Mouse (Mus musculus) kidney, postnatal 25 days (tissue): ENCODE measurements around the gene Frmd8.

Source experiments
- DNase-seq, 2 experiments: peaks; one replicate each; pipeline ENCODE4 v3.0.0; 2021; ENCODE audit warnings: mixed read lengths in 2 of 2

The Frmd8 gene

DNA sequence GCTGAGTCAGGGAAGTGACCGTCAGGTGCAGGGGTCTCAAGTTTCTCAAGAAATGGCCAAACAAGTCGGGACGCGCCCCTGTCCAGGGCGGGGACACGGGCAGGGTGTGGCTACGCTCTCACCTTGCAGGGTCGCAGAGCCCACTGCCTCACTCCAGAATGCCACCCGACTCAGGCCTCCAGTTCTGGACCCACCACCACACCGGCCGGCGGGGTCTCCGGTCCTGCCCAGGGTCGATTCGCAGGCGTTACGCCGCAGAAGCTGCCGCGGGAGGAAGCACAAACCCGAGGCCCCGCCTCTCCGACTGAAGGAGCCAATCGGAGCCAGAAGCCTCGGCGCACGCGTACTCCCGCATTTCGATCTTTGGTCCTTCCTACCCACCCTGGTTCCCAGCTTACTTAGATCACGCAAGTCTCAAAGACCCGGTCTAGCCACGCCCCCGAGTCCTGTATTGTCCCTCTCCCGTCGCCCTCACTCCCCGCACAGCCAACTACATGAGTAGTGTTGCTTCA, at the start of gene Frmd8:
Frmd8 (minus strand) TSS at position 306 of the 512 bp plus-strand sequence.
- DNase-seq: peak; percentile 97 to 98

DNA sequence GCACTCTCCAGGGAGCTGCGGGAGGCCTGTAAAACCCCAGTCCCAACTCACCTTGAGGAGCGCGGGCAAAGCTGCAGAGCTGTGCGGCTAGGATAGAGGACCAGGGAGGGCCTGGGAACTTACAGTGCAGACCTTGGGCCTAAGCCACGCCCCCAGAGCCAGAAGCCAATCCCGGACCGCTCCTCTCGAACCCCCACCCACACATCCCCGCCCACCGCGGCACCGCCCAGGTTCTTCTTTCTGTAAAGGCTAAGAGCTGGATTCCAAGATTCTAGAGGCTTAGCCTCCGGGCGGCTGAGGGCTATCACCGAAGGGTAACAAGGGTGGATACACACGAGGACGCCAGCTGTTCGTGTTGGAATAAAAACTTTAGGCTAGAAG, 49.6 kb upstream of the Frmd8 start, which contains the start of gene Cdc42ep2:
Cdc42ep2 (minus strand) TSS at position 104 of the 381 bp plus-strand sequence.
- DNase-seq: peak; percentile 99

DNA sequence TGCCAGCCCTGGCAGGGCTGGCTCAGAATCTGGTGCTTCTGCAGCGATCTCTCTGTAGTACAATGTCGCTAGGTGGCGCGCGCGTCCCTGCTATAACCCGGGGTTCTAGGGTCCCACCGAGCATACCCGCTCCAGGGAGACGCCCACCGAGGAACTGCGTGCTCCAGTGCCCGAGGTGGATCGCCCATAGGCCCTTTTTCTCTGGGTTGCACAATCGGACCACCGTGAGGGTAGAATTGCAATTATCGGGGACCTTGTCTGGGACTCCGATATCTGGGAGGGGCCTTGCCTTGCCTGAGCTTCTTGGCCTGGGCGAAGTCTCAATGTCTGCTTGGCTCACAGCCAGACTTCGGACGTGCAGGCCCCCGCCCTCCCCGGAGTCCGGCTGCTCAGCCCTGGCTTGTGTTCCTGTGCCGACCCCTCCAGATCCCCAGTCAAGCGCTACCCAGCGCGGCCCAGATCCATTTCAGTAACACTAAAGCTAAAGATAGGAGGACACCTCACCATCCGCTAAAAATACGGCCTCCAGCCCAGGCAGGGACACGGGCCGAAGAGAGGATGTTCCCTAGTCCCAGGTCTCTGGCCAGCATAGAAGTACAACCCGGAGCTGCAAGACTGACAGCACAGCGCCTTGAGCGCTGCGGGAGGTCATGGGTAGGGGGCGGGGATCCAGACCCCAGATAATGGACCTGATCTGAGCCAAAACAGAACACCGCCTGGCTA, 49.1 kb upstream of the Frmd8 start:
- peak; percentile 94 to 99 for DNase-seq

DNA sequence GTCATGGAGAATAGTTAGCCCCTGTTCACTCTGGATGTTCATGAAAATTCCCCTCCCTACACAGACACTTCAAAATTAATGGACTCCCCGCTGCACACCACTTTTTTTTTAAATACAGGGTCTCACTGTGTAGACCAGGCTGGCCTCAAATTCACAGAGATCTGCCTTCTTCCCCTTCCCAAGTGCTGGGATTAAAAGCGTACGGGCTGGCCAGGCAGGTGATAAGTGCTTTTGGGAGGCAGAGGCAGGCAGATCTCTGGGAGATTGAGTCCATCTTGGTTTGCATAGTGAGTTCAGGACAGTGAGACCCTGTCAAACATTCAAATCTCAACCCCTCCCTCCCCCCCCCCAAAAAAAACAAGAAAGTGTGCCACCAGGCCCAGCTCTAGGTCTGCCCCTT, 47.9 kb upstream of the Frmd8 start:
- DNase-seq: no peak

DNA sequence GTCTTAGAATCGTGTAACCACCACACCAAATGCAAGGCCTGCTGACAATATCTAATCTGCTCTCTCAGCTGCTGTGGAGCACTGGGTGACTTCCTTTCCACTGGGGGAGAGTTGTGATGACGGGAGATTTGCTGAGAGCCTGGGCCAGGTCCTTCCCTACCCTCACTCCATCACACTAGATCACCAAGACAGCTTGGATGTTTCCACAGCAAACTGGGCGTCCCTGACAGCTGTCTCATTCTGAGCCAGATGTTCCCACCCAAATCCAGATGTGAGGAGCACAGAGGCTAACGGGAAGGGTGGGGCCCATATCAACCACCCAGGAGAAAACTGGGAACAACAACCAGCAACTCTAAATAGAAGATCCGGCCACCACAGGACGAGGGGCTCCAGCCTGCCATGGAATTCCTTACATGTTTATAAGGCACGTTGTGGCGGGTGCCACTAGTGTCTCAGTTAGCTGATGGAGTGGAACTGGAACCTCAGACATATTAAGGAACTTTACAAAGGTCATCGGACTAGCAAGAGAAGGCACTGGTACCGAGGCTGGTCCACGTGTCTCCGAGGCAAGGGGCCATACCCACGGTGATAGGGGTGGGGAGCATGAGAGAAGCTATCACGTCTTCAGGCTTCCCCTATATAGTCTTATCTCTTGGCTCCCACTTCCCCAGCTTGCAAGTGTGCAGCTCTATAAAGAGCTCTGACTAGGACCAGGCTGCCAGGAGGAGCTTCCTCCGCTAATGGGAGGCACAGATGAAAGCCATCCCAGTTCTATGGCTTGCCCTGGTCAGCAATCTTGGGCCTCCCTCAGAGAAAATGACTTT, 47.3 kb upstream of the Frmd8 start:
- peak in 1 of 2 experiments; percentile 66 for DNase-seq

DNA sequence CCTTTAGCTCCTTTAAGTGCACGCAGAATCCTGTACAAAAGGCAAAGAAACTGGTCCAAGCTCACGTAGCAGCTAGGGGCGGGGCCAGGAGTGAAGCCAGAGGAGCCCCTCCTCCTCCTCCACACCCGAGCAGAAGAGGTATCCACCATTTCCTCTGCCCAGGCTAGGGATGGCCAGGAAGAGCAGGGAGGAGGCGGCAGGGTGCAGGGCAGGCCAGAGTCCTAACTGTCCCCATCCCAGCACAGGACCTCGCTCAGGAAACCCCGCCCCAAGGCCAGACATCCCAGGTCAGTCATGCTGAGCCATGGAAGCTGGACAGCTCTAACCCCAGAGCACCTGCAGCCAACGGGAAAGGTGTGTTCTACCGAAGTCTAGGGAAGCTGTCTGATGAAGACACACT, 46.6 kb upstream of the Frmd8 start:
- DNase-seq: peak; percentile 55 to 82

DNA sequence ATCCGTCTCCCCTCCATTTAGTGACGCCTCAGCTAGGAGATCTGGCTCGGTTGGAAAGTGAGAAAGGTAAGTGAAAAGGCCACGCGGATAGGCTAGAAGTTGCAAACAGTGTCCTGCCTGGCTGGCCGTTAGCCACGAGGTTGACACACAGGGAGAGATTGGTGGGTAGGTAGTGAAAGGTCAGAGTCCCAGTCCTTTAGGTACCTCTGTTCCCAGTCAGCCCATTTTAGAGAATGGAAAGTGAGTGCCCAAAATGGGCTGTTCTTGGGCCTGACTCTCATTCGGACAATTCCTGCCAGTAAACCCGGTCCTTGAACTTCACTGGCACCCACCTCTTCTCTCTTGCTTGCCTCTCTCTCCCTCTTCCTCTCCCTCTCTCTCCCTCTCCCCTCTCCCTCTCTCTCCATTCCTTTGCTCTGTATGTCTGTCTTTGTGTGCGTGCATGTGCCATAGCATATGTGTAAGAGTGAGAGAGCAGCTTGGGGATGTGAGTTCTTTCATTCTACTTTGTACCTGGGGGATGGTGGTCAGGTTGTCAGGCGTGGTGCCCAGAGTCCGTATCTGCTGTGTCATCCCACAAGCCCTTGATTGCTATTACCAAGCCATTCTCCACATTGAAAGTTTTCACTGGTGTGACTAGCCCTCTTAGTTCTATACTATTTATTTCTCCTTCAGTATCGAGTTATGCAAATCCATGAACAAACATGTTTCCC, 38.1 kb upstream of the Frmd8 start, which contains the start of gene Dpf2:
Dpf2 (minus strand) TSS at position 4 of the 713 bp plus-strand sequence.
- DNase-seq: peak in 1 of 2 experiments; percentile 53

DNA sequence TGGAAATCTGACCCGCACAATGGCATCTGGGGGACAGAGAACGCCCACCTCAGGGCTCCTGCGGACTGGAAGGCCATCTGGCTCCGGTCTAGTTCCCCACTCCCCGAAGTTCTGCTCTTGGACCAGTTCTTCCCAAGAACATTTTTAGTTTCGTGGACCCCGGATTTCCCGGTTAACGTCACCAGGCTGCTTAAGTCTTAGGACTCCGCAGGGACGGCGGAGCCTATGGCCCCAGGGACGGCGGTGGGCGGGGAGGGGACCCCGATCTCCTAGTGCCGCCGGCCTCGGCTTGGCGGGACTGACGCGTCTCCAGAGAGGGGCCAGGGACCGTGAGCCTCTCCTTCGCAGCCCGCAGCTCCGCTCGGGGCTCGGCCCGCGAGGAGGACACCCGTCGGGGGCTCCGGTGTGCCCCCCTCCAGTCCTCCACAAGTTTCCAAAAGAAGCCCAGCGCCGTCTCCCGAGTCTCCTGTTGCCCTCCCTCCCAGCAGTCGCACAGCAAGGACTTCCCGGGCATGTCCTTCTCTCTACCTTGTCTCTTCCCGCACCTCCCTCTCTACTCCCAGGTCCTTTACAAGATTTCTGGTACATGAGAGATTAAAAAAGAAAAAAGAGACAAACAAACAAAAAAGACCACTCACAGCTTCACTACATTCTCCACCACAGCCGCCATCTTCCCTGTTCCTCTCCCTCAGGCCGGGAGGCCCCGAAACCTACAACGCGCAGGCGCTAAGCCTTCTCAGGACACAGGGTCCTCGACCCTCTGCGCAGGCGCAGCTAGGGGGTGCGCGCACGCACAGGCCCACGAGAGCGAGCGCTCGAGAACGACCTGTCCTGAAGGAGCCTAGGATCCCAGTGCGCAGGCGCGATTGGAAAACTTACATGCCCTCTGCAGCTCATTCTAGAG, 37.3 kb upstream of the Frmd8 start:
- DNase-seq: peak; percentile 99 to 100

DNA sequence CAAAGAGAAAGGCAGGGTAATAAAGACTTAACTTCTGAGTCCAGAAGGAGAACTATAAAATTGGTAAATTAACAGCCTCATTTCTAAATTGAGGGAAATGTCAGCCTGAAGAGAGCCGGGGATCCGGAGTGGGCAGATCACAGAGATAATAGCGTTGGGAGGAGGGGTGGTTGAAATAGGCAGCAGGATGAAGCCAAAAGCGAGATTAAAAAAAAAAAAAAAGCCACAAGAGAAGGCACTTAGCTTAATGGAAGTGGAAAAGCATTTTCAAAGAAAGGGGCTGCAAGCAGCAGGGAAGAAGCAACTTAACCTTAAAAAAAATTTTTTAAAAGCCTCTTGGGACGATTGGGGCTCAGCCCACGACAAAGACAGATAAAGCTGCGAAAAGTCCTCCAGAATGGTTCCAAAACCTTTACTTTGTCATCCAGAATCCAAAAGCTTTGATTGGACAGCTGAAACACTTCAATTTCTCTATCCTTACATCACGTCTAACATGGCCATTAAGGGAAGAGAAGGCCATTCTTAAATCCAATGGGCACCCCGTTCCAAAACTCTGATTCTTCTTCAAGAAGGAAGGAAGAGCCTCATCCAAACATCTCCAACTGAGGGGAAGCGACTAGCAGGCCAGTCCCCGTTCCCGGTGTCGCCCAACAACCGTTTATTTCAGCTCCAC, 36.5 kb upstream of the Frmd8 start:
- no peak for DNase-seq

DNA sequence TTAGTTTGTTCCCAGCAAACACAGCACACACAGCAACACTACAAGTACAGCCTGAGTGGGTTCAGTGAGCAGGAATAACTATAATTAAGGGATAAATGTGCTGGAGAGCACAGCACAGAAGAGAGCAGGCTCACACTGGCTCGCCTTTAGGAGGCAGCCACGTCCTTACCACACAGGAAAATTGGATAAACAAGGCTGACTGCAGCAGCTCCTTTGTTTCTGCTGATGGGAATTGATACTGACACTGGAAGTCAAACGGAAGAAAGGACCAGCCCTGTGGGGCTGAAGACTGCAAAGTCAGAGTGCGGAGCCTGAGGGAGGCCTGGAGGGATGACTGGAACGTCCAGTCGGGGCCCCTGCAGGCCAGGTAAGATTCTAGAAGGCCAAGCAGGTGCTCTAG, 35.1 kb upstream of the Frmd8 start:
- DNase-seq: no peak

DNA sequence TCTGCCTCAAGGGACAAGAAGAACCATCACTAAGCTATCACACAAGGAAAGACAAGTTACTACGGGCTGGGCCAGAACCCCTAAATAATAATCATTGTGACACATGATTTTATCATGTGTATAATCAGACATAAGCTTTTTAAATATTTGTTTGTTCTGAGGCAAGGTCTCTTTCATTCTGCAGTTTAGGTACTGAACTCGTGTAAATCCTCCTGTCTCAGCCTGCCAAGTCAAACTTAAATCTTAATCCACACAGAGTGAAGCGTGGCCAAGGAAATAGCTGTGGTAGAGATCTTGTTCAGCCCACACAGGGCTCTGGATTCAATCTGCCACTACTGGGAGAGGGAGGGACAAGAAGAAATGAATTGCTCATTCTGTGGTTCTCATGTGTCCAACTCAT, 32.2 kb upstream of the Frmd8 start:
- DNase-seq: no peak

DNA sequence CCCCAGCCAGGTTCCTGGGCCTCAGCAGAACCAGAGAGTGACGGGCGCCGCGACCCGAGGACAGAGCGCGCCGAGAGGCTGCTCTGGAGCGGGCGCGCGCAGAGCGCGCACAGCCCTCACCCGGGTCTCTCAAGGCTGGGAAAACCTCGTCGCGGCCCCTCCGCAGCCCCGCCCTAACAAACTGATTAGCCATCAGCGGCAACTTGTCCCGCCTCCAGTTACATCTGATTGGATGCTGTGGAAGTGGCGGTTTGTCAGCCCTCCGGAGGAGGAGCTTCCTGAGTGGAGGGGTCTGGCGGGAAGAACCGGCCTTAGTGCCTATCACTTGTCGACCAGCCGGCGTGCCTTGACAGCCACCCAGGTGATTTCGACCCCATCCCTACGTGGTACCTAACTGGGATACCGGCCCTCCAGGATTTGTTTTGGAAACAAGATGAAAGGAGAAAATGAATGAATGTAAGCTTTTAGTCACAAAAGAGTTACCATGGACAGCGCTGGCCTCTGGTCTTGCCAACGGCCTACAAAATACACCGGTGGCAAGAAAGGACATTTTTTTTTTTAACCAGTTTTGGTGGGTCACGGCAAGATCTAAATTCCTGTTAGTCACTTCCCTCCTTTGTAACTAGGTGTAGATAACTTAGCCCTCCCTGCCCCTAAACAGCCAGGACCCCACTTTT, 19.1 kb upstream of the Frmd8 start, which contains the start of gene Tigd3:
Tigd3 (minus strand) TSS at position 148 of the 677 bp plus-strand sequence.
- DNase-seq: peak; percentile 97 to 98

DNA sequence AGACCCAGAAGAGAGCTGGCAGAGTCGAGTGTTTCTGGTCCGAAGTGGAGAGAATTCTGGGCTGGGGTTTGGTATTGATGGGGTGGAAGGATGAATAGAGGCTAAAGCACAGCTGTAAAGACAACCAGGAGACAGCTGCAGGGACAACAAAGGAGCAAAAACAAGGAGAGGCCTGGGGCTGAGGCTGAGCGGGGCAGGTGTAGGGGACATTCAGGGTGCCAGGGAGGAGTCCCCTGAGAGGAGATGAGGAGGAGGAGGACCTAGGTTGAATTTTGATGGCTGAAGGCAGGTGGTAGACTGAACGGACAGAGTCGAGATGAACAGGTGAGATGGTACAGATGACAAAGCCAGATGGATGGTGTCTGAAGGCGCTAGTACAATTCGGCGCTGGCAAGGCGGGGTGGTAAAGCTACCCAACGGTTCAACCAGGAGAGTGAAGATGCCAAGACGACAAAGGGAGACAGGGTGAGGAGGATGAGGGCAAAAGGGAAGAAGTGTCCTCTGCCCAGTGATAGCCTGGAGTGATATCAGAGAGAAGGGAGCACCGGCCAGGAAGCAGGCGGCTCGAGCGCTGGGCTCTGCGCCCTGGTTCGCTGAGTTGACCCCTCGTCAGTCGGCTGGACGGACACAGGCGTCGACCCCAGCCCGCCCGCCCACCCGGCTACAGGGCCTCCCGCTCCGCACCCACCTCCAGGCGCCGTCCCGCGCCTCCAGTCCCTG, 18.4 kb upstream of the Frmd8 start:
- DNase-seq: no peak

DNA sequence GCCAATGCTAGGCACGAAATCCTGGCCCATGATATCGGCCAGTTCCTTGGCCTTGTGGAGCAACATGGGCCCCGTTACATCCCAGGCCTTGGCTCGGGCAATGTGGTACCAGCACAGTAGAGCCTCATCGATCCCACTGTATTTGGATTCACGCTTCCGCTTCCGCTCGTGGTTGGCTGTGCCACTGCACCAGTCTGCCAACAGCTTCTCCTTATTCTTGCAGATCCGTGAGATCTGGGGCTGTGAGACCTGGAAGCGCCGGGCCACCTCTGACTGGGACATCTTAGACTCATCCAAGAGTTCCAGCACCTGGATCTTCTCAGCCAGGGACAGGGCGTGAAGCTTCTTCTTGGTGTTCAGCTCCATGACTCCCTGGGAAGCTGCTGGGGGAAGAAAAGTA, 17.7 kb upstream of the Frmd8 start:
- DNase-seq: no peak

DNA sequence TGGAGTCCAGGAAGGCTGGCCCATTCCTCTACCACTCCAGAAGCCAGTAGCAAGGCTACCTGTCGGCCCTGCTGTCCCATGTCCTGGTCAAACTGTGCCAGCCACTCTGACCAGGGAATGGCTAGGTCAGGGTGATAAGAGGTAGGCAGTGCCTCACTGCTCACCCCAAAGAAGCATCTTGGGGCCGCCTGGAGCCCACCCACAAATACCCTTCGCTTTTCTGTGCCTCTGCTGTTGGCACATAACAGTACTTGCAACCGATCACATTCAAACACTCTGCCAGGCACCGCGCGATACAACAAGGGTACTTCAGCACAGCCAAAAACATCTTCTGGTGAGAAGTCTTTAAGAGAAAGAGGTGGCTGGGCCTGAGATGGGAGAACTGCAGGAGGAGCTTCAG, 17.2 kb upstream of the Frmd8 start:
- DNase-seq: no peak

DNA sequence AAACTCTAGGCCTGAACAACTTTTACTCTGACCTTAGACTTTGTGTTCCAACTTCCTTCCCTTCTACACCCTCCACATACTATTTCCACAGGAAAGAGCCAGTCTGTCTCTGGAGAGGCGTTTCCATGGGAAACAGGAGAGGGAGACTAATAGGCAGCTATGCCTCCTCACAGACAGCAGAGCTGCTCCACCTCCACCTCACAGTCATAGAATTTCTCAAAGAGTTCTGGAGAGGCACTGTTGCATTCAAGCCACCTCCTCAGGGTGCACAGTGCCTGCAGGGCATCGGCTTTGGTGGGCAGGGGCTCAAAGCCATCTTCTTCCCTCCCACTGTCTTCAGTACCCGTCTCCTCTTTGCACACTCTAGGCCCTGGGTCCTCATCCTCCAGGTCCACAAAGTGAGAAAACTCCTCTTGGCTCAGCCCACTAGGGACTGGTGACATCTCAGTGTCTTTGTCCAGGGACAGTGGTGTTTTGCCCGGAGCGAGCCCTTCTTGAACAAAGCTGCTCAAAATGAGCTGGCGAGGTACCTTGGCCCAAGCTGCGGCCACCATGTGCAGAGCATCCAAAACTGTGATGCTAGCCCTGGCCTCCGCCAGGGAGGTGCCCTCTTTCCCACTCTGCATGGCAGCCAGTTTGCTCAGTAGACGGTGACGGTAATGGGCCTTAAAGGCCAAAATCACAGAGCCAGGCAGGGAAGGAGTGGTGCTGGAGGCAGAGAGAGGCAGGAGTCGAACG, 16.6 kb upstream of the Frmd8 start:
- no peak for DNase-seq

DNA sequence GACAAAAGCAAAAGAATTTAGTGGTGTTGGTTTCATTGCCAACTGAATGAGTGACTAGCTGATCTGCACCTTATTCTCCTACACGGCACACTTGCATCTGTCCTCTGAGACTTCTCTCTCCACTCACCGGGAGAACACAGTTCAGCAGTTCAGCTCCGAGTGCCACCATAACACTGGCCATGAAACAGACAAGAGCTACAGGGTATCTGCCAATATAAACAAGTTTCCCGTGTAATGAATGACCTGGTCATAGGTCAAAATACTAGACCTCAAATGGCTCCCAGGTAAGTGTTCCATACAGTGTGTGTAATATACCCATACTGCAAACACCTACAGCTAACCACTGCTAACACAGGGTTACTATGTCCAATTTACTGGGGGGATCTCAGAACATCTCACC, 14.1 kb upstream of the Frmd8 start:
- no peak for DNase-seq

DNA sequence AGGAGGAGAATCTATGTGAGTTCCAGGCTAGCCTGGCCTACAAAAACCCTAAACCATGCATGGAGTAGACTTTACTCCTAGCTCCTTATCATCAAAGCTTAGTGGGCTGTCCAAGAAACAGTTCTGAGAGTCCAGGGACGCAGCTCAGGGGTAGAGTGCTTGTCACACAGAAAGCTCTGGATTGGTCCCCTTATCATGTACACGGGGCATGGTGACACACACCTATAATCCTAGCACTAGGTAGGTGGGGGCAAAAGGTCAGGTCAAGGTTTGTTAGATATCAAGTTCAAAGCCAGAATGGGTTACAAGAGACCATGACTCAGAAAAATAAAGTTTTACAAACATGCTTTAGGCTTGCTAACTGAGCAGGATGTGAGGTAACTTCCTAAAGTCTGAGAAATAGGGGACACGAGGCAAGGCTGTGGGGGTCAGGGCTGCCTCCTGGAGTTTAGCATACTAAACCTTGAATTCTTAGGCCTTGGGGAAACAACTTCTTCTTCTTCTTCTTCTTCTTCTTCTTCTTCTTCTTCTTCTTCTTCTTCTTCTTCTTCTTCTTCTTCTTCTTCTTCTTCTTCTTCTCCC, 12.3 kb upstream of the Frmd8 start:
- DNase-seq: no peak

DNA sequence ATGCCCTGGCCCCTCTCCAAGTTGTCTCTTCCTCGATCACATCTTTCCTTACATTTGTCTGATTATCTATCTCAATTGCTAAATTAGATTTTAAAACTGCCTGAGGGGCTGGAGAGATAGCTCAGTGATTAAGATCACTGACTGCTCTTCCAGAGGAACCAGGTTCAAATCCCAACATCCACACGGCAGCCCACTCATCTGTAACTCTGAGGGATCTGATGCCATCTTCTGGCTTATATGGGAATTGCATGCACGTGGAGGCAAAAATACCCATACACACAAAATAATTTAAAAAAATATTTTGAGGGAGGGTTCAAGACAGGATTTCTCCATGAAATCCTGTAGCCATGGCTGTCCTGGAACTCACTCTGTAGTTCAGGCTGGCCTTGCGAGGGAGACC, 10.8 kb upstream of the Frmd8 start:
- DNase-seq: peak in 1 of 2 experiments; percentile 51
